Mouse (Mus musculus) testis, adult 2 months (tissue): Measurements from ENCODE around the gene Snap47.

Experiments used
- CTCF ChIP-seq: fragments of 200-500 bp; IDR thresholded peaks from 2 replicates; pipeline ENCODE4 v1.5.1; 2012; ENCODE audit warnings: low read depth, mild to moderate bottlenecking, inconsistent platforms, low read length, moderate library complexity; ENCODE audit not compliant: control insufficient read depth, insufficient read depth, insufficient replicate concordance
- POLR2A ChIP-seq: fragments of 200-500 bp; IDR thresholded peaks from 2 replicates; pipeline ENCODE4 v1.6.1; 2012; ENCODE audit warnings: low read depth, mild to moderate bottlenecking, inconsistent platforms, low read length, moderate library complexity; ENCODE audit not compliant: control insufficient read depth

DNA sequence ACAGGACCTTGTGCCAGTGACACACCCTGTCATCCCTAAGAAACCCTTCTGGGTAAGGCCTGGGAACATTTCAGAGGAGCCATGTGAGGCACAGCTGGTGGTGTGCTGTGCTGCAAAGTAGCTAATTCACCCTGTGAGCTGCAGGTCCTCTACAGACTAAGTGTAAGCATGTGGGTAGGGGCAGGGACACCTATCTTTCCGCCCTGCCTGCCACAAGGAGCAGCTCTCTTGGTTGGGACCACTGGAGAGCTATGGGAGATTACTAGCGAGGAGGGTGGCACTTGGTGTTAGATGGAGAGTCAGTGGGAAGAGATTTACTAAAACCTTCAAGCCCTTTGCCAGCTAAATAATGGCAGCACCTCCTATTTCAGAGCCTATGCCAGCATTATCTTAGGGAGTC, 5.9 kb upstream of the Snap47 start:
- TF ChIP-seq CTCF (no peak), POLR2A (no peak)
